Mouse (Mus musculus) adrenal gland, postnatal 14 days (tissue): ENCODE data around the gene Myt1l. TPM values are rescaled to one million over a fixed set of nuclear protein-coding genes. Genes with fewer than 3 reads are reported as not detected.

Experiments used
- DNase-seq: peaks from one replicate; pipeline ENCODE4 v3.0.0; 2021; ENCODE audit warnings: mixed read lengths
- total RNA-seq: library from RNA; stranded (reverse); gene quantifications from 2 replicates; pipeline ENCODE4 v1.2.3, GENCODE M21; 2021

Myt1l gene
- total RNA-seq, 1 experiment from 2014 or later, result 1.9 TPM

DNA sequence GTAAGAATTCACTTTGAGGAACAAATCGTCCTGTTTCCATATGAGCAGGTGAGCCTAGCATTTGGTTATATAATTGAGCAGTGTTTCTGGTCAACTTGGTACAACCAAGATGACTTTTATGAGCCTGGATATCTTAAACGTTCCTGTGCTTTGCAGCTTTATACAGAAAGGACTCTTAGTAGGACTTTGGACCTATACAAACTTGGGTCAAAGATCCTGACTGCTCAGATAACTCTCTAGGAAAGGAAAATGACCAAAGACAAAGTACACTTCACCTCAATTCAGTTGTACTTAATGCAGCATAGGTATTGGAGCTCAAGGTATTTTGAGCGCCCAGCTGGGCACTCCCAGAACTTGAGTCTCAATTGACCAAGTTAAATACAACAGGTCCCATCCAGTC lies 388.0 kb downstream of the Myt1l start:
- DNase-seq, result no peak

DNA sequence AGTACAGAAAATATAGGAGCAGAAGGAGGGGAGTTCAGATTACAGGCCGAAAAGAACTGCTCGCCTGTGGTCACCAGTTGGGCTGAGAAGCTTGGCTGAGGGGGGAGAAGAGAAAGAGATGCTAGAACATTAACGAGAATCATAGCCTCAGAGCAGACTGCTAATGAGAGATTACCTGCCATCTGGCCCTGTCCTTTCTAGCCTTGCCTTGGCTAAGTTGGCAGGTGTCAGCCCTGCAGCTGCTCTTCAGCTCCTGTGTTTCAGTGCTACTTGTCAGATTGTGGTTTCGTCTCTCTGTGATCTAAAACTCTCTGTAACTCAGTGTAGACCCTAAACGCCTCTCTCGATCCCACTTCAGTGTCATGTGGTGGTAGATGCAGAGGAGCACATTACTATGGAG lies 388.6 kb downstream of the Myt1l start:
- no peak for DNase-seq

DNA sequence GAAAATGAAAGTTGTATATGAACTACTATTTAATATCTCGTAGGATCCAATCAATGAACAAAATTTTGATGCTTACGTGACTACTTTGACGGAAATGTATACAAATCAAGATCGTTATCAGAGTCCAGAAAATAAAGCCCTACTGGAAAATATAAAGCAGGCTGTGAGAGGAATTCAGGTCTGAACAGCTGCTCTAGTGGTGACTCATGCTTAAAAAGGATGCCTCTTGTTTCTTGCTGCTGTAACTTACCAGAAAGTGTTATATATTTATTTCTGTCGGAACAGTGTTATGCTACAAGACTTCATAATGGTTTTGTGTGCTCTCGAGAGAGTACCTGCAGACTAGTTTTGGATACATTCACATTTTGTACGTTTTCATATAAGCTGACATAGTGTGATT lies 392.1 kb downstream of the Myt1l start:
- no peak for DNase-seq

DNA sequence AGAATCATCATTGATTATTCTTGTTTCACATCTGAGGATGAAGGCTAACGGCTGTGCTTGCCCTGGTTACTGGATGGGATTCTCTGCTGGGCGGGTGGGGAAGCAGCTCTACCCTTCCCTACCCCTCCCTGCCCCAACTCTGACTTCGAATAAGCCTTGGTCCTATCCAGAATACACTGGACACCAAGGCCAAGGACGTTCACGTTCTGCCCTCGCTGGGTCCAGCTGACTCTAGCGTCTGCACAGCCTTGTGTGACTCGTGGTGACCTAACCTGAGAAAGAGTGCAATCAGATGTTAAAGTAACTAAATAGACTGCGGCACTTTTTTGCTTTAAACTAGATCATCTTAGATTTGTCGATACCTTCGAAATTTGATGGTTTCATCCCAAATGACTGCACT lies 393.3 kb downstream of the Myt1l start:
- peak; percentile 64 for DNase-seq

DNA sequence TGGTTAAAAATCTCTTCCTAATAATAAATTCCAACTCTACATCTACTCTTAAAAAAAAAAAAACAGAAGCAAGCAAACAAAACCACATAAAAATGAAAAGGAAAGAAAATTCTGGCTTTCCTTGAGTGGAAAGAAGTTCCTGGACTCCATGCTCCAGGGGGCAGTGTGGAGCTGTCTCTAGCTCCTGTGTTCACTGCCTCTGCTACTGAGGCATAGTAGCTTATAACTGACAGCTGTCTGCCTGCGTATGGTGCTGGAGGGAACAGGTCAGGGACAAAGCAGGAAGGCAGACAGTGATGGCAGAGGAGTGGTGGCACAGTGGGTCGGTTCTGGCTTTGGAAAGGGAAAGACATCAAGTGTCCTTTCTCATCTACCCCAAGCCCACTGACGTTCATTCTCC lies 398.7 kb downstream of the Myt1l start:
- peak; percentile 78 for DNase-seq

DNA sequence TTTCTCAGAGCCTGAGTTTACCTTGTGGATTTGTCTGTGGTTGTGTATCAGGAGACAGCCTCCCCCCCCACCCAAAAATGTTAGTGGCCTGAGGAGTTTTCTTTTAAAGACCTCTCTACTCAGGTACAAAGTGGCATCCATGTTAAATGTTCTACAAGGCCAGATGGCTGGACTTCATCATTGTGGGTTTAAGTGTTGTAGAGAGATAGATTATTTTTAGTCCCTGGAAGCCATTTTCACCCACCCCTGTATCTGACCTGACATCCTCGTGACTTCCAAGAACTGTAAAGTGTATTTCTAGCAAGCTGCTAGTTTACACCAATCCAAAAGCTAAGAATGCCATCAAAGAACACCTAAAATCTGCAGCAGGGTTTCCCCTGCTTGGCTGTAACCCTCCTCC lies 402.4 kb downstream of the Myt1l start:
- DNase-seq, result no peak

DNA sequence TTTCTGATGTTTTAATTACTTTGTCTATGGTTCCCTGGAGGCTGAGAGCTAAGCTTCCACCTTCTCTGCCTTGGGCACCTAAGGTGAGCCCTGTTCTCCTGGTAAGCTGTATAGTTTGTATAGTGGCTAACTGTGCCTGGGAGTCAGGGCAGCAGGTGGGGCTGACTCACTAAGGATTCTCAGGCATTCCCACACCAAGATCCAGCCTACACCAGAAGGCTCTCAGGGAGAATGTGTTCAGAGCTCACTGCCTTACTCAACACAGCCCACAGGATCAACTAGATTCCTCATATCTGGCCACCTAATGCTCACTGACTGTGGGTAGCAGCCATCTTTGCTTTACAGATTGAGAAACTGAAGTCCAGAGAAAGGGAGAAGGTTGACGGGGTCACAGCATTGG lies 404.8 kb downstream of the Myt1l start:
- no peak for DNase-seq

DNA sequence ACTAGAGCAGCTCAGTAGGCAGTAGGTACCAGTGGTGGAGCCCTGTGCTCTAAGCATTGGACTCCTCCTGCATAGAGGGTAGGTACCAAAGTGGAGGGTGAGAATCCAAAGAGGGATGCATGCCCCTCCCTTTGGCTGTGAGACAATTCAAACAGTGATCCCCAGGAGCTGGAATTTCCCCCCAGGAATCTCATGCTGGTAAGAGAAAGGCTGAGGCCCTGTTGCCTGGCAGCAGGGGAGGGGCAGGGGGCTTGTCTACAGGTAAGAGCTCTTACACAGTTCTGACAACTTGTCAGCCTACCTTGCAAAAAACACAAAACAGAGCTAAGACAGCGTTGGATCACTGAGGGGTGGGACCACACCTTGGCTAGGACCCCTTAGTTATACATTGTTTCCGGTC lies 405.3 kb downstream of the Myt1l start:
- no peak for DNase-seq

DNA sequence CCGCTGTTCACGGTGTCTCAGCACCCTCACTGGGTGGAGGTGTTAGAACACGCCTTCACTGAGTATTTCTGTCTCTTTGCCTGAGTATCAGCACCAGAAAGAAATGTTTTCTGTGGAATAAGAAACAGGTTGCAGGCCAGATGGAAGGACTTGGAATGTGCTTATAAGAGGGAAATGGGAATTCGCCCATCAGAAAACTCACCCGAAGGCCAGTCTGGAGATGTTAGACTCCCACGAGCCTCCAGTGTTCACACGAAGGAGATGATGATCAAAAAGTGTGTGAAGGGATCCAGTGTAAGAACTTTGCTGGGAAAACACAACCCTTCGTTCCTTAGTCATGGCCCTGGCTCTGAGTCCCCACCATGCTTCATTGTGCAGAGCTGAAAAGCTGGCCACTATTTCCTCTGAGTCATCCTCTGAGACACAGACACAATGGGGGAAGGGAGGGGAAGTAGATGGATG lies 406.0 kb downstream of the Myt1l start:
- peak; percentile 27 for DNase-seq

DNA sequence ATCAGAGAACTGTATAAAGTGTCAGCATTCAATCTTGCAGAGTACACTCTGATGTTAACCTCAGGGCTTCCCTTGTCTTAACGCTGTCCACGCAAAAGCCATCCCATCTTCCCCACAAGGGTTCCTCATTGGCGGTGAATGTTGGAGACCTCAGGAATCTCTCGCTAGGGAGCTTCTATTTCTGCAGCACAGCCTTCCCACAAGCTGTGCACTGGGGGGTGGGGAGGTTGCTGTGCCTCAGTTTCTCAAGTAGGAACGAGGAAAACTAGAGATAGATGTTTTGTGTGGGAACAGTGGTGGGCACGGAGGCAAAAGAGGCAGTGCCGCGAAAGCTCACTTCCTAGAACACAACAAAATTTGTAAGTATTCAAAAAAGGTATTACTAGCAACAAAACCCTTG lies 409.1 kb downstream of the Myt1l start, which contains the start of gene Pxdn:
Pxdn (plus strand) TSS at position 301 of the 400 bp plus-strand sequence.
- DNase-seq, result no peak

DNA sequence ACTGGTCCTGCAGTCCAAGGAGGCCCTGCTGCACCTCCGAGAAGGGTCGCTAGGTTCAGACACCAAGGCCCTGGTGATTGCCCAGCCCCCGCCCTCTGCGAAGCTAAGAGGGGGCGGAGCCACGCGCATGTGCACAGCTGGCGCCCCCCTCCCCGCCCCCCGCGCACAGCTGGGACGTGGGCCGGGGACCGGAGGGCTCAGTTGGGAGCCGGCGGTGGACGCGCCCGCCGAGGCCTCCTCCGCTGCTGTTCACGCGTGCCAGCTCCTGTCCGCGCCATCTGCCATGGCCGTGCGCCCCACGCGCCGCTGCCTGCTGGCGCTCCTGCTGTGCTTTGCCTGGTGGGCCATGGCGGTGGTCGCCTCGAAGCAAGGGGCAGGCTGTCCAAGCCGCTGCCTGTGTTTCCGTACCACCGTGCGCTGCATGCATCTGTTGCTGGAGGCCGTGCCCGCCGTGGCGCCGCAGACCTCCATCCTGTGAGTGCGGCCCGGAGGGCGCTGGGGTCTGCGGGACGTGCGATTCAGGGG lies 409.7 kb downstream of the Myt1l start:
- peak; percentile 84 for DNase-seq

DNA sequence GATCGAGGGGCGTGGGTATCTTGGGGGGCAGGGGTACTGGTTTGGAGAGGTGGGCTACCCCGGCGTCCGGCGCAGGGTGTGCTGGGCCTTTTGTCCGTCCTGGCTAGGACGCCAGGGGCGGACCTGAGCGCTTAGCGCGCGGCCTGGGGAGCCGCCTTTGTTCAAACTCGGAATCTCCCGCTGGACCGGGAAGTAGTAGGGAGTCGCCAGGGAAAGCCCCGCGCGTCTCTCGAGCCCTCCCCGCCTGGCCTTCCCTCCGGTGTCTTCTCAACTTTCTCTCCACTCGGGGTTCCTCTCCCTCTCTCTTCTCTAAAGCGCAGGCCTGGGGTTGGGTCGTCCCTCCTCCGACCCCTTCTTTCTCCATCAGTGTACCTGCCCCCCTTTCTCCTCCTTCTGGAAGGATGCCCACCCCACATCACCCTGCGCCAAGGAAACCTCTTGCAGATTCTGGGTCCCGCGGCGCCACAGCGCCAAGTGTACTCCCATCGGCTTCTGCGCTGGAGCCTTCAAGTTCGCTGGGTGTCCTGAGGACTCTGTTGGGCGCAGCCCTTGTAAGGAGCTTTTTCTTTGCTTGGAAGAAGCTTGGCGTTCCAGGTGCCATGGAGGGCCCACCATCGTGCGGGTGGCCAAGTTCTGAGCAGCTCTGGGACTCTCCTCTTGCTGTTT lies 410.3 kb downstream of the Myt1l start:
- peak; percentile 83 for DNase-seq

DNA sequence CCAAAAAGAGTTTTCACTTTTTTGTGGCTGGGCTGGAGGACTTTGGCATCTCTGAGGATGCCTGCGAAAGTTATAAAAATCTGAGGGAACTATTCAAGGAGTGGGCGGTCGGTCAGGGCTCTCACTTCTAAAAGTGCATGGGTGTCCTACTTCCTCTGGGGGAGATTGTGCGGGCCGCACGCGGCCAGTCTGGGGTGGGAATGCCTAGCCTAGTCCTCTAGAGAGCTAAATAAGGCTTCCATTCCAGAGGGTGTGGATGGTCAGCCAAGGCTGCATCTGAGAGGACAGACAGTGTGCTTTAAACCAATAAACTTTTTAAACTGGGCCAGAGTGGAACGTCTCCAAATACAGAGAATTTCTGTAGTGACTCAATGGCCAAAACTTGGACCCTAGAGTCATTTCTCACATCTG lies 411.1 kb downstream of the Myt1l start:
- DNase-seq, result peak; percentile 47

DNA sequence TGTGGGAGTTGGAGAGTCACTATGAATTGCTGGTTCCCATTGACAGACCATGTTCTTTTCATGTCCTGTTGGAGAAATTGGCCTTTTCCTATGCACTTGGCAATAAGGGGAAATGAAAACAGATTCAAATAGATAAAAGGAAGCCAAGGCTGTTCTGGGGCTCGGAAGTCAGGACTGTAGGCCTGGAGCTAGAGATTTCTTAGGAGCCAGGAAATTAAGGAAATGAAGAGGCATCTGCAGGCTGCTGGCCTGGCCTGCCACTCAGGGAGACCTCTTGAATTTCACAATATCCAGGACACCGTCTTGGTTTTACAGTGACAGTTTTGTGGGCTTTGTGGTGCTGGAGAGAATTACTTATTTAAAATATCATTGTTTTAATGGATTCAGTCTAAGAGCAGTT lies 414.3 kb downstream of the Myt1l start:
- no peak for DNase-seq

DNA sequence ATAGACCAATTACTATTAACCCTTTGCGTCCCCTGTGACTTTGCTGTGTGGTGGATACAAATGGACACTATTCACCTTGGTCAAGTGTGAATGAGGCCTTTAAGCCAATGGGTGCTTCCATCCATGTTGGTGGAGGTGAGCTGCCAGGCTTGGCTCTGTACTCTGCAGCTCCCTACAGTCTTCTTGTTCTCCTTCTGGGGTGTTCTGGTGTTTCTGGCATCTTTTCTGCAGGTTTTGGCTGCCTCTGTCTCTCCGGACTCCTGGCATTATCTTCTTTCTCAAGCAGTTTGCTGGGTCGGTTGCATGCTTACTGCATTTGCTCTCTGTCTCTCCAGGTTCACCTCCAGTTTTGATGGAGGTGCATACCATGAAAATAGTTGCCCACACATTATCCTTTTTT lies 416.5 kb downstream of the Myt1l start:
- DNase-seq, result no peak

DNA sequence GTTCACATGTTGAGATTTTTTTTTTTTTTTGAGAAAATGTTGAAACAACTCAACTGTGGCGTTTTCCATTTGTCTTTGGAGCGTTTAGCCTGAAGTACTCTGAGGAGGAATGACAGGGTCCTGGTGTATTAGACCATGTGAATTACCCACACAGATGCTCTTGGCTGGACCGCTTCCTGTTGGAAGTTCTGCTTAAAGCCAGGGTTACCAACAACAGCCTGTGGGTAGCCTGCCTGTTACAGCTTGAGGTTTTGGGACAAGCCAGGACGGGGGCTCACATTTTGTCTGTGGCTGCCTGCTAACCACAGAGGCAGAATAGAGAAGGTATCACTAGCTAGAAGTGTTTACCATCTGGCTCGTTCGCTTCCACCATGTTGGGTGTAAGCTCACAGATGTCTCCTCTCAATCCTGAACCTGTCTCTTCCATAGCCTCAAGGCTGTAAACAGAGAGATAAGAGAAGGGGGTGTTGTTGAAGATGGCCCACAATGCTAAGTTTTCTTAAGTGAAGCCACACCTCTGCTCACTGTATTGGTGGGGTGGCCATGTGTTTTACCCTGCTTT lies 417.1 kb downstream of the Myt1l start:
- DNase-seq, result no peak

DNA sequence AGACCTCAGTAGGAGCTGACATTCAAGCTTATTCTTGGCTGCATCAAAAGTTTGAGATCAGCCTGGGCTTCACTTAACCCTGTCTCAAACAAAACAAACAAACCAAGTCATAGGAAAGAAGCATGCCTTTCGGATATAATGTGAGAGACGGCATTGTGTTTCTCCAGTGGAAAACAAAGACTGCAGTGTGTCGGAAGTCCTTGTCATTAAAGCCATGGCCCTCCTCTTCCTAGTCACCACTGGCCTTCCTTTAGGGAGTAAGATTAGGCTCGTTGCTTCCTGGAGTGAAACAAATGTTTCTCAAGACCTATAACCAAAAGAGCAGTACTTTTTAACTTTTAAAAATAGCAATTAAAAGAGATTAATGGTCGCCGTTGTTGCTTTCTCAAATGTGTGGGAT lies 422.9 kb downstream of the Myt1l start:
- no peak for DNase-seq

DNA sequence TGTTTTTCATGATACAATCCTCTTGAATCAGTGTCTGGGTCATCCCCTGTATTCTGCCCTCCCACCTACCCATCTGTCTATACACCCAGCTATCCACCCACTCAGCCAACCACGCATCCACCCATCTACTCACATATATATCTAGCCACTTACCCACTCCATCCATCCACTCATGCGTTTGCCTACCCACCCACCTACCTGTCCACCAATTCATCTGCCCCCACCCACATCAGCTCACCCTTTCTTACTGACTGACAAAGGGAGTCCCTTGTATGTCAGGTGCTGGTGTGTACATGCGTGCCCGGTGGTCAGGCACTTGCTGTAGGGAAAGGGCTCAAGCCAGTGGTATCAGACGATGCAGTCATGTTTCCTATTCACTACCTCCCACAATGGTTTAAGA lies 423.3 kb downstream of the Myt1l start:
- no peak for DNase-seq

DNA sequence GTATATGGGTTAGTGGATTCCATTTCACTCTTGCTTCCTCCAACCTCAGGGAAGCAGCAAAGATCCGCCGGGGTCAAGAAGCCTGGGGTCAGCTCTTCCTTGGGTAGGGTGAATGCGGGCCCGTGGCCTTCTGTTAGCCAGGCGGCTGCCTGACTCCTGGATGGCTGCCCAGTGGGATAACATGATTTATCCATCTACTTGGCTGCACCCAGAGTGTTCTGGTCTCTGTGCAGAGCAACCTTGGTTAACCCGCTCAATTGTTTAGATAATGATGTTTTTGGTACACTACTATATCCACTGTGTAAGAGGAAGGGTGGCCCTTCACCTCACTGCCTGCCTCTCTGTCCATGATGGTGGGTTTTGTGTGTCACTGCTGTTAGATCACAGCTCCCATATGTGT lies 423.9 kb downstream of the Myt1l start:
- DNase-seq, result peak; percentile 94

DNA sequence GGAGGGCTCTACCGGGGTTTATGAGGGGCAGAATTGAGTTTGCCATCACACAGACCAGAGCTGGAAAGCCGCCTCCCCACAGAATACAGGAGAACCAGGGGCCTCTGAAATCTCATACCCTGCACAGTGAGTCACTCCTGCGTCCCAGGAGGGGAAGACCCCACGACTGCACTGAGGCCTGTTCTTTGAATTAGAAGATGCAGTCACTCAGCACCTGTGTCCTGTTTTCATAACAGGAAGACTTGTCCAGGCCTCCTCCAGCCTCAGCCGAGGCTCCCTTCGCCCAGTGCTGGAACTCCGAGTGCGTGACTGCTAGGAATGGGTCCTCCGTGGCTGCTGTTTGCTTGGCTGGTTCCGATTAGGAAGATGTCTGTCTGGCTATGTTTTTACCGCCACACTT lies 425.8 kb downstream of the Myt1l start:
- peak; percentile 21 for DNase-seq

DNA sequence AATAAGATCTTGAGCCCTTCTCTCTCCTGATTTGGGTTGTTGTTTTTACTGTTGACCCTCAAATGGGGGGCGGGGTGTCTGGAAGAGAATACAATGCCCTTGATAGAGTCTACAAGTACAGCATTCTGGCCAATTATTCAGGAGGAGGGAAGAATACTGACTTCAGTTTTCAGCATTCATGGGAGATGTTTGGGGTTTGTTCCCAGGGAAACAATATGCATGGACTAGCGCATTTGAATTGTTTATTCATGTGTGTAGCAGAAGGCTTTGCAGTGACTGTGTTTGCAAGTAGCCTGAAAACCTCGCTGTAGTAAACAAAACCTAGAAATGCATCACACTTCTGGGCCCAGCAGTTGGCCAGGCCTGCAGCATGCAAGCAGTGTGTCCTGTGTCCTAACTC lies 426.3 kb downstream of the Myt1l start:
- no peak for DNase-seq

DNA sequence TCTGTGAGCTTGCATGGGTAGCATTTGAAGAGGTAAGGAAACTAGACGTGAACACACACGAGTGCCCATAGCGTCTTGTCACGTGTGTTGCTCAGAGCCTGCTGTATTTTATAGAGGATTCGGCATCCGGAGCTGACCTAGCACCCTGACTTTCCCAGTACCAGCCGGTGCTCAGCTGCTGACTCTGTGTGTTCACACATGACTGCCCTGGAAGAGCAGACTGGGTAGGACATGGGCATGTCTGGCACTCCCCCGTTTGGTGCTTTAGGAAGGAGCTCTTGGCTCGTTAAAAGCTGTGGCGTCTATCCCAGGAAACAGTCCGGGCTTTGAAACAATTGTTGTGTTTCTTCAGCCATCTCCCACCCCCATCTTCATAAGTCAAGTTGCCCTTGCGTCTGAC lies 428.8 kb downstream of the Myt1l start:
- no peak for DNase-seq

DNA sequence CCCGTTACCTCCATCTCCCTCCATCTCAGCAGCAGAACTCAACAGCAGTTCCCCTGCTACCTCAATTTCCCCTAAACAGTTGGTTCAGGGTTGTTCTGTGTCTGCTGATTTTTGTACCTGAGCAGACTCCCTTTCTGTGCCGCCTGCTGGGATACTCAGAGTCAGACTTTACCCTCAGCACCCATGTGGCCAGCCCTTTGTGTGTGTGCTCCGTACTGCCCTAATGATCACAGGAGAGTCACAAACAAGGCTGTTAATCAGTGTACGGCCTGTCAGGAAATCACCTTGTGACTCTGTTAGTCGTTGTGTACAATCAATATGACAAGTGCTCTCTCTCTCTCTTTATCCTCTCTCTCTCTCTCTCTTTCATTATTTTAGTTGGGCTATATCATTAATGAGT lies 430.5 kb downstream of the Myt1l start:
- no peak for DNase-seq

DNA sequence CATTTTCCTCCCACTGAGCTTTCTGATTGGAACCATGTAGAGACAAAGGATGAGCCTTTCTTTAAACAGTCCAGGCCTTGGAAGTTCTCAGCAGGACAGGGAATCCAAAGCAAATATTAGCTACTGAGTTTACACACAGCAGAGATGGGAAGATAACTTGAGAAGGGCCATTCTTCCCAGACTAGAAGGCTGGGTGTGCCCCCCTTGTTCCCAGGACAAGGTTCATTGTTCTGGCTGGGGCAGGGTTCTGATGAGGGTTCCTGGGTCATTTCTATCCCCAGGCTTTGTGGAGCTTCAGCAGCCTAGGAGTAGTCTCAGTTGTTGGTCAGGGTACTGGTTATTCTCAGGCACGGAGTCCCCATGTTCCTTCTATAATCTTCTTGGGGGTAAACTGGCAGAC lies 432.9 kb downstream of the Myt1l start:
- no peak for DNase-seq
